Mouse (Mus musculus) hindbrain, embryonic 11.5 days (tissue): ENCODE measurements at regions not wholly inside any gene's neighbourhood (a gene's known extent, or its start where the extent isn't known, plus 50 kb on each side); places are given as distances from the start of the nearest gene placed in this dataset.
A peak's percentile ranks its signal among the peaks of the same experiment; 100 is the strongest.

Experiments
- ATAC-seq: fragments of 200-750 bp; cut with Nextera tagmentation; 2 replicates; pipeline ENCODE4 v1.8.0; 2017; ENCODE audit warnings: mild to moderate bottlenecking, moderate TSS enrichment, moderate library complexity; ENCODE audit not compliant: low FRiP score
- DNase-seq: peaks from one replicate; pipeline ENCODE4 v3.0.0-alpha.2; 2015; ENCODE audit warnings: low spot score
- H3K27ac ChIP-seq: fragments of 300-500 bp; sonication (generic); 2 replicates; pipeline ENCODE4 v1.5.1; 2014; ENCODE audit warnings: mild to moderate bottlenecking, low read depth, low read length
- H3K27me3 ChIP-seq: fragments of 300-500 bp; sonication (generic); 2 replicates; pipeline ENCODE4 v1.6.1; 2014; ENCODE audit warnings: mild to moderate bottlenecking, low read length, moderate library complexity, mixed read lengths; ENCODE audit not compliant: control insufficient read depth, insufficient read depth
- H3K36me3 ChIP-seq: fragments of 300-500 bp; sonication (generic); 2 replicates; pipeline ENCODE4 v1.6.1; 2014; ENCODE audit warnings: mild to moderate bottlenecking, low read length, moderate library complexity, mixed read lengths; ENCODE audit not compliant: control insufficient read depth, insufficient read depth
- H3K4me1 ChIP-seq: fragments of 300-500 bp; sonication (generic); replicated peaks from 2 replicates; pipeline ENCODE4 v1.6.1; 2014; ENCODE audit warnings: low read length, mixed read lengths; ENCODE audit not compliant: control insufficient read depth, insufficient read depth
- H3K4me2 ChIP-seq: fragments of 300-500 bp; sonication (generic); replicated peaks from 2 replicates; pipeline ENCODE4 v1.6.1; 2014; ENCODE audit warnings: mild to moderate bottlenecking, low read depth, low read length
- H3K4me3 ChIP-seq: fragments of 300-500 bp; sonication (generic); 2 replicates; pipeline ENCODE4 v1.5.1; 2014; ENCODE audit warnings: low read depth, low read length
- H3K9ac ChIP-seq: fragments of 300-500 bp; sonication (generic); 2 replicates; pipeline ENCODE4 v1.6.1; 2014; ENCODE audit warnings: low read depth, low read length
- H3K9me3 ChIP-seq: fragments of 300-500 bp; sonication (generic); 2 replicates; pipeline ENCODE4 v1.6.1; 2016; ENCODE audit warnings: low read length; ENCODE audit not compliant: control insufficient read depth
- WGBS: fragments of 180-500 bp; shearing (Covaris S2); extraction: QIAGEN DNeasy Blood & Tissue Kit; methylation state at CpG from one replicate; pipeline ENCODE4 v1.1.7; 2014; 5-methylcytosine and 5-hydroxymethylcytosine counted together

GRCm38 (mm10) chr13:18457337-18458236, 60.1 kb upstream of the Pou6f2 start:
- no peak overlapping the region for H3K4me2 ChIP-seq
- H3K9me3 ChIP-seq = no peaks in the 10 kb centered on the region
- no peak overlapping the region for H3K9ac ChIP-seq
- H3K27me3 ChIP-seq = no peaks in the 10 kb centered on the region
- DNase-seq = peak; percentile 30
- H3K27ac ChIP-seq = no peak overlapping the region; the same call in 1 of the 2 replicates
- 51% methylated on average over 14 of the region's 14 CpGs for WGBS
- H3K4me3 ChIP-seq = no peak overlapping the region
- no peaks in the 10 kb centered on the region for H3K36me3 ChIP-seq
- ATAC-seq = peak; percentile 90
- no peaks in the 10 kb centered on the region for H3K4me1 ChIP-seq
